Mouse (Mus musculus) kidney, postnatal 0 days (tissue): ENCODE data around the gene Eif4e3. TPM values are rescaled to one million over a fixed set of nuclear protein-coding genes. Genes with fewer than 3 reads are reported as not detected.
A peak's percentile ranks its signal among the peaks of the same experiment; 100 is the strongest.

Experiments
- ATAC-seq: fragments of 200-750 bp; cut with Nextera tagmentation; replicated peaks from 2 replicates; pipeline ENCODE4 v1.8.0; 2017; ENCODE audit warnings: low read depth, moderate number of reproducible peaks, moderate TSS enrichment, moderate library complexity; ENCODE audit not compliant: low FRiP score
- DNase-seq: peaks from one replicate; pipeline ENCODE4 v3.0.0-alpha.2; 2016; ENCODE audit warnings: low spot score
- H3K27ac ChIP-seq: fragments of 300-500 bp; sonication (generic); 2 replicates; pipeline ENCODE4 v1.5.1; 2014; ENCODE audit warnings: mild to moderate bottlenecking
- H3K27me3 ChIP-seq: fragments of 300-500 bp; sonication (generic); 2 replicates; pipeline ENCODE4 v1.6.1; 2014; ENCODE audit warnings: low read length, mixed read lengths; ENCODE audit not compliant: insufficient read depth
- H3K36me3 ChIP-seq: fragments of 300-500 bp; sonication (generic); 2 replicates; pipeline ENCODE4 v1.6.1; 2014; ENCODE audit warnings: low read length, mixed read lengths; ENCODE audit not compliant: insufficient read depth
- H3K4me1 ChIP-seq: fragments of 300-500 bp; sonication (generic); replicated peaks from 2 replicates; pipeline ENCODE4 v1.6.1; 2014; ENCODE audit warnings: antibody characterized with exemption, low read length, mixed read lengths; ENCODE audit not compliant: insufficient read depth
- H3K4me2 ChIP-seq: fragments of 300-500 bp; sonication (generic); 2 replicates; pipeline ENCODE4 v1.6.1; 2014; ENCODE audit warnings: mild to moderate bottlenecking, low read length, moderate library complexity, mixed read lengths
- H3K4me3 ChIP-seq: fragments of 300-500 bp; sonication (generic); replicated peaks from 2 replicates; pipeline ENCODE4 v1.5.1; 2014; ENCODE audit warnings: low read depth, low read length
- H3K9ac ChIP-seq: fragments of 300-500 bp; sonication (generic); 2 replicates; pipeline ENCODE4 v1.6.1; 2014; ENCODE audit warnings: low read depth, low read length
- H3K9me3 ChIP-seq: fragments of 300-500 bp; sonication (generic); replicated peaks from 2 replicates; pipeline ENCODE4 v1.6.1; 2016; ENCODE audit warnings: low read length, inconsistent platforms, mixed read lengths
- CTCF ChIP-seq: IDR thresholded peaks from 2 replicates; pipeline ENCODE4 v1.5.1; 2016; ENCODE audit warnings: antibody characterized with exemption, low read depth, mild to moderate bottlenecking, moderate library complexity
- WGBS: fragments of 180-500 bp; shearing (Covaris S2); extraction: QIAGEN DNeasy Blood & Tissue Kit; methylation state at CpG from one replicate; pipeline ENCODE4 v1.1.7; 2014; 5-methylcytosine and 5-hydroxymethylcytosine counted together
- polyA plus RNA-seq: library from polyadenylated mRNA; unstranded; fragments of >200 nt; fragmentation: Nextera tagmentation; extraction: Ambion mirVana; gene quantifications from 2 replicates; pipeline ENCODE4 v1.2.1, GENCODE M21; 2015

Eif4e3 gene
- polyA plus RNA-seq, 1 experiment from 2014 or later = 16.4 TPM

- TF ChIP-seq CTCF = no peak
- H3K27ac ChIP-seq = no peak overlapping the region
- H3K4me3 ChIP-seq = no peak overlapping the region
- H3K4me1 ChIP-seq = no peaks in the 10 kb centered on the region; the same call in 1 of the 2 replicates
- WGBS = 35% methylated on average over 17 of the region's 17 CpGs
- no peaks in the 10 kb centered on the region for H3K27me3 ChIP-seq
- no peaks in the 10 kb centered on the region for H3K9me3 ChIP-seq
- ATAC-seq (no peak), DNase-seq (no peak)
- H3K4me2 ChIP-seq = 0 out of 2 replicates have a peak overlapping the region, but pooled peaks have one; percentile 2
- no peaks in the 10 kb centered on the region for H3K36me3 ChIP-seq
- H3K9ac ChIP-seq = no peak overlapping the region
Observed at GRCm38 (mm10) chr6:99614566-99615271, 51.9 kb downstream of the Eif4e3 start.

GRCm38 (mm10) chr6:99611866-99612265, 54.7 kb downstream of the Eif4e3 start:
- no peaks in the 10 kb centered on the region for H3K36me3 ChIP-seq
- TF ChIP-seq CTCF = peak; percentile 44; the same call in 1 of the 2 replicates
- H3K27ac ChIP-seq = no peak overlapping the region
- no peak for ATAC-seq
- no peak for DNase-seq
- H3K9me3 ChIP-seq = no peaks in the 10 kb centered on the region
- no peak overlapping the region for H3K4me3 ChIP-seq
- no peak overlapping the region for H3K4me2 ChIP-seq
- no peaks in the 10 kb centered on the region for H3K27me3 ChIP-seq
- 58% methylated on average over 6 of the region's 6 CpGs for WGBS
- H3K4me1 ChIP-seq = no peaks in the 10 kb centered on the region
- no peak overlapping the region for H3K9ac ChIP-seq

- DNase-seq (peak; percentile 69), ATAC-seq (no peak)
- H3K9ac ChIP-seq = no peak overlapping the region
- TF ChIP-seq CTCF = peak; percentile 5; the same call in 1 of the 2 replicates
- peak overlapping the region; percentile 16 for H3K4me2 ChIP-seq
- no peaks in the 10 kb centered on the region for H3K9me3 ChIP-seq
- no peaks in the 10 kb centered on the region for H3K36me3 ChIP-seq
- no peaks in the 10 kb centered on the region for H3K4me1 ChIP-seq
- no peaks in the 10 kb centered on the region for H3K27me3 ChIP-seq
- WGBS = 23% methylated on average over 14 of the region's 14 CpGs
- no peak overlapping the region for H3K27ac ChIP-seq
- H3K4me3 ChIP-seq = no peak overlapping the region
Observed at GRCm38 (mm10) chr6:99610454-99611427, 55.8 kb downstream of the Eif4e3 start.

GRCm38 (mm10) chr6:99606079-99606478, 60.5 kb downstream of the Eif4e3 start:
- Histone ChIP-seq H3K36me3 (no peaks in the 10 kb centered on the region), H3K4me3 (no peak overlapping the region), H3K27me3 (no peaks in the 10 kb centered on the region), H3K9ac (no peak overlapping the region), H3K4me1 (0 out of 2 replicates have a peak, but pooled peaks cover 2% of the 10 kb centered on the region), H3K27ac (no peak overlapping the region), H3K4me2 (no peak overlapping the region), H3K9me3 (no peaks in the 10 kb centered on the region)
- DNase-seq (no peak), ATAC-seq (no peak)
- no peak for TF ChIP-seq CTCF
- 79% methylated on average over 7 of the region's 7 CpGs for WGBS

- H3K4me2 ChIP-seq = no peak overlapping the region
- H3K9me3 ChIP-seq = no peaks in the 10 kb centered on the region
- ATAC-seq (no peak), DNase-seq (no peak)
- 36% methylated on average over 2 of the region's 2 CpGs for WGBS
- no peaks in the 10 kb centered on the region for H3K27me3 ChIP-seq
- TF ChIP-seq CTCF = no peak
- no peak overlapping the region for H3K4me3 ChIP-seq
- no peak overlapping the region for H3K9ac ChIP-seq
- no peak overlapping the region for H3K27ac ChIP-seq
- H3K4me1 ChIP-seq = peaks cover 13% of the 10 kb centered on the region
- H3K36me3 ChIP-seq = no peaks in the 10 kb centered on the region
Observed at GRCm38 (mm10) chr6:99604758-99605157, 61.8 kb downstream of the Eif4e3 start.

GRCm38 (mm10) chr6:99602434-99602833, 64.1 kb downstream of the Eif4e3 start:
- Histone ChIP-seq H3K9me3 (no peaks in the 10 kb centered on the region), H3K4me2 (no peak overlapping the region), H3K36me3 (no peaks in the 10 kb centered on the region), H3K4me3 (no peak overlapping the region), H3K9ac (no peak overlapping the region), H3K27me3 (no peaks in the 10 kb centered on the region), H3K4me1 (peaks cover 15% of the 10 kb centered on the region), H3K27ac (no peak overlapping the region)
- 89% methylated on average over 7 of the region's 7 CpGs for WGBS
- DNase-seq (no peak), ATAC-seq (no peak)
- no peak for TF ChIP-seq CTCF
